Mouse (Mus musculus): ENCODE measurements at regions not wholly inside any gene's neighbourhood (a gene's known extent, or its start where the extent isn't known, plus 50 kb on each side); places are given as distances from the start of the nearest gene placed in this dataset.

GRCm38 (mm10) chr1:41001154-41001949 lies 196.0 kb downstream of the Tmem182 start:
- Histone ChIP-seq H3K4me1 (replicated peaks; ENCODE audit: insufficient read depth, low read length) (no peaks in the 10 kb centered on the region), H3K27me3 (ENCODE audit: insufficient read depth, low read length) (no peaks in the 10 kb centered on the region), H3K4me2 (ENCODE audit: low read length) (no peak overlapping the region), H3K9me3 (replicated peaks; ENCODE audit: low read length) (no peaks in the 10 kb centered on the region), H3K4me3 (replicated peaks; ENCODE audit: low read depth, low read length) (no peak overlapping the region), H3K27ac (no peak overlapping the region), H3K9ac (ENCODE audit: low read depth, low read length) (no peak overlapping the region), H3K36me3 (ENCODE audit: insufficient read depth, low read length) (no peaks in the 10 kb centered on the region)
- peak; percentile 70 for DNase-seq (ENCODE audit: low spot score)
- 45% methylated on average over 13 of the region's 13 CpGs for WGBS
- no peak for ATAC-seq (replicated peaks; ENCODE audit: low FRiP score, low read depth)
- peak; percentile 74 for TF ChIP-seq CTCF (IDR thresholded peaks at IDR 0.05; ENCODE audit: low read depth)

DNA sequence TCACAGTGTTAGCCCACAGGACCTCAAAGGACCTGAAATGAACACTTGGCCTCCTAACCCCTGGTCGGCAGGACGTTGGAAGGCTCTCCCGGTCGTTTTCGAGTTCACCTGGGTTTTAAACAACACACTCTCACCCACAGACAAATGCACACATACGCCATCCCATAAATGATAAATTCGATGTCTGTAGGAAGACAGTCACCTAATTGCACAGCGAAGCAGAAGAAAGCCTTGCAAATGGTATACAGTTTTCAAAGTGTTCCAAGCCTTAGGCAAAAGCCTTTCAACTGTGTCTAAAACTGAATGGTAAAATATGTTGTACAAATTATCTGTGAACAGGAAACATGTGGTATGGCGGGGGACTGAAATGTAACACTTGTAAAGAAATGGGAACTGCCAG lies 196.6 kb downstream of the Tmem182 start:
- no peak overlapping the region for H3K9ac ChIP-seq (ENCODE audit: low read depth, low read length)
- no peak overlapping the region for H3K4me2 ChIP-seq (ENCODE audit: low read length)
- ATAC-seq (replicated peaks; ENCODE audit: low FRiP score, low read depth) (no peak), DNase-seq (ENCODE audit: low spot score) (peak; percentile 4)
- no peaks in the 10 kb centered on the region for H3K27me3 ChIP-seq (ENCODE audit: insufficient read depth, low read length)
- no peak overlapping the region for H3K27ac ChIP-seq
- no peaks in the 10 kb centered on the region for H3K36me3 ChIP-seq (ENCODE audit: insufficient read depth, low read length)
- 44% methylated on average over 9 of the region's 9 CpGs for WGBS
- H3K4me1 ChIP-seq (replicated peaks; ENCODE audit: insufficient read depth, low read length), result no peaks in the 10 kb centered on the region
- H3K9me3 ChIP-seq (replicated peaks; ENCODE audit: low read length), result no peaks in the 10 kb centered on the region
- H3K4me3 ChIP-seq (replicated peaks; ENCODE audit: low read depth, low read length), result no peak overlapping the region
- TF ChIP-seq CTCF (IDR thresholded peaks at IDR 0.05; ENCODE audit: low read depth), result no peak

DNA sequence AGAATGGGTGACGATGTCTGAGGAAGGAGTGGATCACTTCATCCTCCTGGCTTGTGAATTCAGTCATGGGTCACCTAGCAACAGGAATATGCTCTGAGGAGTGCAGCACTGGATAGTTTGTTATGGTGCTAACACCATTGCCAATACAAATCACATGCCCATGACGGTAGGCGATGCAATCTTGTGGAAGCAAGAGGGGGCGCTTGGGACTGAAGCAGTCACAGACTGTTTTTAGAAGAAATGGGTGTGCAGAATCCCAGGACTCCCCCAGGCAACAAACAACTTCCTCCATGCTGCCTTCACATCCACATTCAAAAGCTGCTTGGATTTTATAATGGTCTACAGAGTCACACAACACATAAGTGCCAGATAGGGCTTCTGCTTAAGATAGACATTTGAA lies 221.5 kb downstream of the Tmem182 start:
- Histone ChIP-seq H3K27me3 (ENCODE audit: insufficient read depth, low read length) (no peaks in the 10 kb centered on the region), H3K36me3 (ENCODE audit: insufficient read depth, low read length) (no peaks in the 10 kb centered on the region), H3K4me1 (replicated peaks; ENCODE audit: insufficient read depth, low read length) (no peaks in the 10 kb centered on the region), H3K9ac (ENCODE audit: low read depth, low read length) (no peak overlapping the region), H3K9me3 (replicated peaks; ENCODE audit: low read length) (no peaks in the 10 kb centered on the region), H3K4me2 (ENCODE audit: low read length) (no peak overlapping the region), H3K27ac (no peak overlapping the region), H3K4me3 (replicated peaks; ENCODE audit: low read depth, low read length) (no peak overlapping the region)
- ATAC-seq (replicated peaks; ENCODE audit: low FRiP score, low read depth), result no peak
- 79% methylated on average over 4 of the region's 4 CpGs for WGBS
- no peak for TF ChIP-seq CTCF (IDR thresholded peaks at IDR 0.05; ENCODE audit: low read depth)
- DNase-seq (ENCODE audit: low spot score), result no peak

DNA sequence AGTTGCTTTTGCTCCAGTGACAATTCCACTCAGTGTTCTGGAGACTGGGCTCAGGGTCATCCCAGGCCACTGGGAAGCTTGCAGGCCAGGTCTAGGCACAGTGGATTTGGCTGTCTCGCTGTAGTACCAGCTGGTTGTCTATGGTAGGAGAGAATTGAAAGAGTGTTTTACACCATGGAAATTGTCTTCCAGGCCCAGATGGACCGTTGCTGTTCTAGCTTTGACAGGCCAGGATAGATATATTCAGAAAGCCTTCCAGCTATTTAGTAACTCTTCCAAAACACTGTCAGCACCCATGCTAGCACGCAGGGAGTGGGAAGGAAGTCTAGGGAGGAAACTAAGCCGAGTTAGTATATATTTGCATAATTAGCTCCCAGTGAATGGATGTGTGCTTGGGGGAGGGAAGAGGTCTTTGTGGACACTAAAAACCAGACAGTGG lies 222.2 kb downstream of the Tmem182 start:
- Histone ChIP-seq H3K36me3 (ENCODE audit: insufficient read depth, low read length) (no peaks in the 10 kb centered on the region), H3K4me1 (replicated peaks; ENCODE audit: insufficient read depth, low read length) (no peaks in the 10 kb centered on the region), H3K27ac (no peak overlapping the region), H3K9ac (ENCODE audit: low read depth, low read length) (no peak overlapping the region), H3K27me3 (ENCODE audit: insufficient read depth, low read length) (no peaks in the 10 kb centered on the region), H3K4me3 (replicated peaks; ENCODE audit: low read depth, low read length) (no peak overlapping the region), H3K4me2 (ENCODE audit: low read length) (no peak overlapping the region), H3K9me3 (replicated peaks; ENCODE audit: low read length) (no peaks in the 10 kb centered on the region)
- no peak for TF ChIP-seq CTCF (IDR thresholded peaks at IDR 0.05; ENCODE audit: low read depth)
- ATAC-seq (replicated peaks; ENCODE audit: low FRiP score, low read depth) (no peak), DNase-seq (ENCODE audit: low spot score) (no peak)
- 45% methylated on average over 4 of the region's 4 CpGs for WGBS

- no peak for ATAC-seq (replicated peaks; ENCODE audit: low FRiP score, low read depth)
- no peaks in the 10 kb centered on the region for H3K36me3 ChIP-seq (ENCODE audit: insufficient read depth, low read length)
- no peak for TF ChIP-seq CTCF (IDR thresholded peaks at IDR 0.05; ENCODE audit: low read depth)
- H3K27me3 ChIP-seq (ENCODE audit: insufficient read depth, low read length), result no peaks in the 10 kb centered on the region
- H3K4me3 ChIP-seq (replicated peaks; ENCODE audit: low read depth, low read length), result no peak overlapping the region
- 89% methylated on average over 2 of the region's 2 CpGs for WGBS
- no peak for DNase-seq (ENCODE audit: low spot score)
- H3K4me1 ChIP-seq (replicated peaks; ENCODE audit: insufficient read depth, low read length), result no peaks in the 10 kb centered on the region
- H3K9ac ChIP-seq (ENCODE audit: low read depth, low read length), result no peak overlapping the region
- no peaks in the 10 kb centered on the region for H3K9me3 ChIP-seq (replicated peaks; ENCODE audit: low read length)
- no peak overlapping the region for H3K27ac ChIP-seq
- H3K4me2 ChIP-seq (ENCODE audit: low read length), result no peak overlapping the region
Observed at GRCm38 (mm10) chr1:41028021-41028420, 222.6 kb downstream of the Tmem182 start.

GRCm38 (mm10) chr1:41035085-41035880 lies 229.9 kb downstream of the Tmem182 start:
- DNase-seq (ENCODE audit: low spot score) (no peak), ATAC-seq (replicated peaks; ENCODE audit: low FRiP score, low read depth) (no peak)
- no peaks in the 10 kb centered on the region for H3K4me1 ChIP-seq (replicated peaks; ENCODE audit: insufficient read depth, low read length)
- WGBS, result 52% methylated on average over 22 of the region's 22 CpGs
- no peak overlapping the region for H3K9ac ChIP-seq (ENCODE audit: low read depth, low read length)
- no peak overlapping the region for H3K4me2 ChIP-seq (ENCODE audit: low read length)
- H3K9me3 ChIP-seq (replicated peaks; ENCODE audit: low read length), result no peaks in the 10 kb centered on the region
- no peaks in the 10 kb centered on the region for H3K36me3 ChIP-seq (ENCODE audit: insufficient read depth, low read length)
- no peaks in the 10 kb centered on the region for H3K27me3 ChIP-seq (ENCODE audit: insufficient read depth, low read length)
- no peak overlapping the region for H3K4me3 ChIP-seq (replicated peaks; ENCODE audit: low read depth, low read length)
- no peak for TF ChIP-seq CTCF (IDR thresholded peaks at IDR 0.05; ENCODE audit: low read depth)
- no peak overlapping the region for H3K27ac ChIP-seq

All from kidney, postnatal 0 days (tissue).